Mouse (Mus musculus): ENCODE measurements around the gene Fam129b.
A peak's percentile ranks its signal among the peaks of the same experiment; 100 is the strongest.

The Fam129b gene

DNA sequence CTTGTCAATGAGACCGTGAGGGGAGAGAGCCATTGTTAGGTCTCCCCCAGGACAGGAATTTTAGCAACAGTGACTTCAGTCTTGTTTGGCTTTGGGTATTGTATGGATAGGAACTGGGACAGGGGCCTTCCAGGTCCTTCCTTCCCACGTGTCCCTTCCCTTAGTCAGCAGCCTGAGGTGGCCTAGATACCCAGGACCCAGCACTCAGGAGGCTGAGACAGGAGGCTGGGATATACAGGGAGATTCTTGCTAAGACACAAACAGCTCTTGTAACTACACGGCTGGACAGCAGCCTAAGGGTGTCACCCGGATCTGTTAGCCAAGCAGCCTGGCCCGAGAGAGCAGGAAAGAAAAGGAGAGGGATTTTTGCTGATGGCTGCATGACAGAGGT is 16.3 kb upstream of the Fam129b start:
- DNase-seq (ENCODE audit: low read depth, low spot score) = no peak

DNA sequence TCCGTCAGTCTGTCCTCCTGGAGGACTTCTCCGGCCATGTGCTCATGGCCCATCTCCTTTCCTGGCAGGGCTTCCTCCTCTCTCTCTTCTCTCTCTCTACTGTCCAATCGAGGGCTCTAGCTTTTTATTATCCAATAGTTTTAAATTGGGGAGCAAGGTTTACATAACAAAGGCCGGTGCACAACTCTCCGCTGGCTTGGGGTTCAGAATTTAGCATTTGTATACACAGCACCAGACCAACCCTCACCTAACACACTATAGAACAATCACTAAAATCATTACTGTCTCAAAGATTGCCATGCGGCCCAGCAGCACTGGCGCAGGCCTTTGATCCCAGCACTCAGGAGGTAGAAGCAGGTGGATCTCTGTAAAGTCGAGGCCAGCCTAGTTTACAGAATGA is 15.1 kb upstream of the Fam129b start:
- peak; percentile 80 for DNase-seq (ENCODE audit: low read depth, low spot score)

DNA sequence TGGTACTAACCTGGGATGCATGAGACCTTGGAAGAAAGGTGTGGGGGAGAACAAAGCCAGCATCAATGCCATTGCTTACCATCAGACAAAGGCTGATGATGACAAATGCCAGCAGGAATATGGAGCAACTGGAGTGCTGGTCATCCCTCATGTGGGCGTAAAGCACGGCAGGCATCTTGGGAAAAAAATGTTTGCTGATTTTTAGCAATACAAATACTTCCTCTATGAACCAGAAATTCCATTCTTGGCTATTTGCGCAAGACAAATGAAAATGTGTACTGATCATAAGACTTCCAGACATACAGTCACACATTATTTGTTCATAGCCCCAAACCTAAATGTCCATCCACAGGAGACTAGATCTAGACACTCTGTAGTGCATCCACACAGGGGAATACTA is 12.6 kb upstream of the Fam129b start:
- DNase-seq (ENCODE audit: low read depth, low spot score) = no peak

DNA sequence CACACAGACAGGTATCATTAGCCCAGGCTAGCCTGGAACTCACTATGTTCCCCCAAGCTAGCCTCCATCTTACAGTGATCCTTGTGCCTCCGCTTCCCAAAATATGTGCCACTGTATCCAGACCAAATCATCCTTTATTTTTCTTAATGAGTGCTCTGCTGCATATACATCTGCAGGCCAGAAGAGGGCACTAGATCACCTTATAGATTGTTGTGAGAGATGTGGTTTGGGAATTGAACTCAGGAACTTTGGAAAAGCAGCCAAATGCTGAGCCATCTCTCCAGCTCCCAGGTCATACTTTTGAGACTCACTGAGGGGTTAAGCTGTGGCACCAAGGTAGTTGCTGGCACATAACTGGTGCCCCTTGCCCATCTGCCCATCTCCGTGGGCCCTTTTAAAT is 11.2 kb upstream of the Fam129b start:
- DNase-seq (ENCODE audit: low read depth, low spot score) = peak; percentile 76

DNA sequence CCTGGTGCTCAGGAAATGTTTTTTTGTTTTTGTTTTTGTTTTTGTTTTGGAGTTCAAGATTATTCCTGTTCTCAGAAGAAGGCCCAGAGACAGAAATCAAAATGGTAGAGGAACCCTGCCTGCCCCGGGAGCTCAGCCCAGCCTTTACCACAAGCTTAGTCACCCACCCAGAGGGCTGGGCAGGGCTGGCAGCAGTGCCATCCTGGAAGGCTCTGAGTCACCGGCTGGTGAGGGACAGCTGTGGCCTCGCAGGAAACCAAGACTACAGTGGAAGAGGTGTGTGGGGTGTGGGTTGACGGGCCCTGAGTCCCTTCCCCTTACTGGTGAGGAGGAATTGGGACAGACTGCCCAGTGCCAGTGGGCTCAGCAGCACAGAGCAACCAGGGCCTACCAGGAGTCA is 8.6 kb upstream of the Fam129b start:
- no peak for DNase-seq (ENCODE audit: low read depth, low spot score)

DNA sequence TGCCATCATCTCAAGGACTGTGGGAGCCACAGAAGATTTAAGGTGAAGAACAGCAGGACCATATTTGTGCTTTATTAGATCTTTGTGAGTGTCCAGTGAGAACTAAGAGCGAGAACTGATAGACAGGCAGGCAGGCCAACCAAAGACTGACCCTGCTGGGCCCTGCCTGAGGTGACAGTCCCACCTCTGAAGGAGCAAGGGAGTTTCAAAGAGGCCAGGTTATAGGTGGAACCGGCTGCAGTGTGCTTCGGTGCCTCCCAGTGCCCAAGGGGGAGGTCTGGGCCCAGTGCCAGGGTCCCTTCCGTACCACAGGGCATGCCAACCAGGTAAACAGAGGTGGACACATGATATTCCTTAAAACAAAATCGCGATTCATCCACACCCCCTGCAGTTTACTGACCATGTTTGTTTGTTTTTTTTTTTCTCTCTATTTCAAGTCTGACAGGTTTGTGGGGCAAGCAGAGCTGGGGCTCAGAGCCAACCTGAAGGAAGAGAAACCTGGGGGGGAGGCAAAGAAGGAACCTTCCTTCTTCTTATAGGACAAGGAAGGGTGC is 6.1 kb upstream of the Fam129b start:
- DNase-seq (ENCODE audit: low read depth, low spot score) = no peak

DNA sequence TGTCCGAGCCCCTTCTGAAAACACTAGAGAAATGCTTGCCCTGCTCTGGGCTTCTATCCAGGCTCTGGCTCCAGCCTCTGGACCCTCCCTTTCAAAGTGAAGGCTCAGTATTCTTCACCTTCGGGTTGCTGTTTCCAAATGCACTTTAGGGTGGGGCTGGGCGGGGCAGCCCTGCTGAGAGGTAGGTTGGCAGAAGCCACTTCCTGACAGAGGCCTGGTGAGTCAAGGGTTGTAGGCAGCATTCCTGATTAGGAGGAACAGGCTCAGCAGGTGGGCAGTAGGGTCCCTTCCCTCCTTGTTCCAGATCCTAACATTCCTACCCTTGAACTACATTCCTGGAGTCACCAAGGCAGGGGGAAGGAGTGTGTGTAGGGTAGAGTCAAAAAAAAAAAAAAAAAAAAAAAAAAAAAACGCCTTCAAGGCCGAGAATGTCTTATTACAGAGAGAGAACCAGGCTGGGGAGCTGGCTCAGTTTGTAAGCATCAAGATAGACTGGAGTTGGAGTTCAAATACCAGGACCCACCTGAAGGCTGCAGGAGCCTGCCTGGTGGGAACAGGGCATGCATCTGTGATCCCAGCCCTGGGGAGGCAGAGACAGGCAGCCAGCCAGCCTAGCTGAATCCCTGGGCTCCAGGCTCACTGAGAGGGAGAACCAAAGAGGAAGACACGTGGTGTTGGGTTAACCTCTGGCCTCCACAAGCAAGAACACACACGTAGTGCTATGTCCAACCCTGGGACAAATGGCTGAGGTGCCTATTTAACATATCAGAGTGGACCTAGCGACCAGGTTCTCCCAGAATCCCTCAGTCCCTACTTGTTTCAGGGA is 5.4 kb upstream of the Fam129b start:
- DNase-seq (ENCODE audit: low read depth, low spot score) = peak; percentile 86

DNA sequence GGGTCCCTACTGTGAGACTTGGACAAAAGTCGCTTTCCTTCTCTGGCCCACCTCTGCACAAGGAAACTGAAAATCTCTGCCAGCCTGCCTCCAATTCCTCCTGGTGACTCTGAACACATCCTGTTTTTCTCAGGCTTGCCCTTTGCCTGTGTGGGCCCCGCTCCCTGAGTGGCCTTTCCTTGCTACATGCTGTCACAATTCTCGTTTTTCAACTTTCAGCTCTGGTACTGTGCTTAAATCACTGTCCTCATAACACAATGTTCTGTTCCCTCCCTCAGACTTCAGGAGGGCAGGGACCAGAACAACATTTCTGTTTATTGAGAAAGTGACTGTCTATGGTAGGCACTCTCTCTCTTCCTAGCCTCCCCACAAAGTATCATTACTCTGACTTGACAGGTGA is 1.8 kb upstream of the Fam129b start:
- no peak for DNase-seq (ENCODE audit: low read depth, low spot score)

DNA sequence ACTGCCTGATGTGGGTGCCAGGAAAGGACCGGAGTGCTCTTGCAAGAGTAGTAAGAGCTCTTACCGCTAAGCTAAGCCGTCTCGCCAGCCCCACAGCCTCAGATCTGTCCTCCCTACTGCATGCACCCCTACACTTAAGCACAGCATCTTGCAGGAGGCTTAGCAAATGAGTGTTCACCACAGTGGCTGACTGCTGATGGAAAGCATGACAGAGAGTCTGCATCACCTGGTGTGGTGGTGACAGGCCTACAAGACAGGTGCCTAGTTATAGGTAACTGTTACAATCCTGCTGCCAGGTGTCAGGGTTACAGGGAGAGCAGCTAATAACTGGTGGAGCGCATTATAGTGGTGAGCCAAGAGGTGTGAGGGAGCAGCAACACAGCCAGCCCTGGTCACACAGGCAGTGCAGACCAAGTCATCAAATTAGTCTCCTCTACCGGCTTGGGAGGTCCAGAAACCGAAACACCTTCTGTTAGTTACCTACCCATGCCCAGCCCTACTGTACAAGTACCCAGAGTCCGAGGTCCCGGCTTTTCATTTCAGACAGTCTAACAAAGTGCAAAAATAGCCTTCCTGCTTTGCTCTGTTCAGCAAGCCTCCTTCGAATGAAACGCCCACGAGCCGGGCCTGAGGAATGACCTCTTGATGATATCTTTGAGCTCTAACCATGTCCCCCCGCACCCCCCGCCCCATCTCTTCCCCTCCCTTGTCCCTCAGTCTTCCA is 801 bp upstream of the Fam129b start:
- DNase-seq (ENCODE audit: low read depth, low spot score) = no peak

DNA sequence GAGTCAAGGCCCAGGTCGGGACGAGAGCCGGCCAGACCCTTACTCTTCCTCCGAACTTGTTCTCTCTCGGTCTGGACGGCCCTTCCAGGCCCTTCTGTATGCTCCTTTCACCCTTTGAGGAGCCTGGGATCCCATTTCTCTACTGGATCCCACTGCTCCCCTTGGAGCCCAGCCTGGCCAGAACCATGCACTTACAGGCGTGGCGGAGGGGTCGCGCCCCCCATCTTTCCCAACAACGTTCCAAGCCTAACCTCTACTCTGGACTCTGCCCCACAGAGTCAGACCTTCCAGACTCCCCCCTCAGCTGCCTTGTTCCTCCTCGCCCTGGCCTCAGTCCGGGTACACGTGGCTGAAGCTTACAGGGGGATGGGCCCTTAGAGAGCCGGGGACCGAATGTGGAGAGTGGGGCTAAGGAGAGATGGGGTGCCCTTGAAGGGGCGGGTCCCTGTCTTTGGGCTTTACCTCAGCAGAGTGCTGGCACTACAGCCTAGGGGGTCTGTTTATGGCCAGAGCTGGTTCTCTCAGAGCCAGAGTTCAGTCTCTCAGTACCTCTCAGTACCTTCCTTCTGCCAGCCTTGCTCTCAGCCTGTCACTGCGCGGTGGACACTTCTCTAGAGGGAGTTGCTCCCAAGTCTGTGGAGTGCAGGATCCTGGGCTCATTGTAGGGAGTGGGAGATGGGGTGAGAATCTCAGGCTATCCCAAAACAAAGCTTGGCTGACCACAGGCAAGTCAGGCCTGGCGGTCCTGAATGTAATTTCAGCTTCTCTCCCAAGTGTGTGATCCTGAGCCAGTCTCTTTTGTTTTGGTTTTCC is 782 bp downstream of the Fam129b start:
- no peak for DNase-seq (ENCODE audit: low read depth, low spot score)

DNA sequence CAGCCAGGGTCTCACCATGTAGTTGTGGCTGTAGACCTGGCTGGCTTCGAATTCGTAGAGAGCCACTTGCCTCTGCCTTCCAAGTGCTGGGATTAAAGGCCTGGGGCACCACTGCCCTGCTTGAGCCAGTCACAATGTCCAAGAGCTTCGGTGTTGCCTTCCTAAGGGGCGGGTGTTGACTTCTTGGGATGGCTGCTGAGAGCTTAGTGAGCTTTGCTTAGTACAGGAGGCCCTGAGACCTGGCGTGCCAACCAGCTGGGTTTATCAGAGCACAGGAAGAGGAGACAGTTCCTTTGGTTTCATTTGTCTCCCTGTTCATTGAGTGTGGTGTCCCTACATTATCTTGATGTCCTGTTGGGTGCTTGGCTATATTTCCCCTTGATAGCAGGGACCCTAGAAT is 1.4 kb downstream of the Fam129b start:
- DNase-seq (ENCODE audit: low read depth, low spot score) = no peak

DNA sequence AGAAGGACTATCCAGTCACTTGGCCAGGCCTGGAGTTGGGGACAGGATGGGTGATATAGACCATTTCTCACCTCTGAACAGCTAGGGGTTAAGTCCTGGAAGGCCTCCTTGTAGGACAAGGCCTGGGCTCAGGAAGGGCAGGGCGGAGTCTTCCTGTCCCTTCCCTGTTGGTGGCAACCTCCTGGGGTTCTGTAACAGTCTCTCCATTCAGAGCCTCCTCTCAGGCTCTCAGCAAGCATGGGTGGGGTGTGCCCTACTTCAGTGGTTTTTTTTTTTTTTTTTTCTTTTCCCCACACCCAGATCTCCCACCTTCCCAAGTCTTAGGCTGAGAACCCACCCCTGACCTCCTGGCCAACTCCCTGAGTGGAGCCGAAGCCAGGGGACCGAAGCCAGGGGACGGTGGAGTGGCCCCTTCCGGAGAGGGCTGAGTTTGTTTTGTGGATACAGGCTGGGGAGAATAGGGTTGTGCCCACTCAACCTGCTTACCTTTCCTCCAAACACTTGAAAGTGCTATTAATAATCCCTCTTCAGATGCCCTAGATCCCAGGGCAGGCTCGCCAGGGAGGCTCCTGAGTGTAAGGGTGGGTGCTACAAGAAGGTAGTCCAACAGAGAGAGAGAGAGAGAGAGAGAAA is 2.0 kb downstream of the Fam129b start:
- DNase-seq (ENCODE audit: low read depth, low spot score) = peak; percentile 58

DNA sequence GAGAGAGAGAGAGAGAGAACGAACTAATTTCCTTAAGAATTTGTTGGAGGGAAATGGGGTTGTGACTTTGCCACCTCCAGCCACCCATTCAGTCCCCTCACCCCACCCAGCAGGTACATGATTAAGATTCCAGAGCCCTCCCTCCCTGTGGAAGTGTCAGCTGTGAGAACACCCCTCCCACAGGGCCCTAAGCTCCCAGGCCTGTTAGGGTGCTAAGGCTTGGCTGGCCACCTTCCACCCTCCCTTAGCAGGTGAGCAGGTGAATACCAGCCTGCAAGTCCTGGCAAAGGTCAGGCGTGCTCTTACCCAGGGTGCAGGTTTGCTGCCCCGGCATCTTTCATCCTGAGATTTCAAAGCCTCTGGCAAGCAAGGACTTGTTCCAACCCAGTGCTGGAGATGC is 2.5 kb downstream of the Fam129b start:
- no peak for DNase-seq (ENCODE audit: low read depth, low spot score)

DNA sequence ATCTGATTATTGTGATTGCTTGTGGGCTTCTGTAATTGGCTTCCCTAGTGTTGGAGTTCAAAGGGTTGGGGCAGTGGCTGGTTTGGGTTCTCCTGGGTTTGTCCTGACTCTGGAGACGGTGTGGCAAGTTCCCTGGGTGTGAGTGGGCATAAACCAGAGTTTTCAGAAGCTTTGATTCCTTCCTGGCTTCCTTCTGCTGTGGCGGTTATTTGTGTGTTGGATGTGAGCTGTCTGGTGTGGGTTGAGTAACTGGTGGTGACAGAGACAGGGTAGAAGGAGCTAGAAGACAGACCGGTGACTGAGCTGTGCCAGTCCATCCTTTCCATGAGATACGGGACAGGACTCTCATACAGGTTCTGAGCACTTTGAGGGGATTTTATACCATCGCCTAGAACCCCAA is 3.7 kb downstream of the Fam129b start:
- no peak for DNase-seq (ENCODE audit: low read depth, low spot score)

DNA sequence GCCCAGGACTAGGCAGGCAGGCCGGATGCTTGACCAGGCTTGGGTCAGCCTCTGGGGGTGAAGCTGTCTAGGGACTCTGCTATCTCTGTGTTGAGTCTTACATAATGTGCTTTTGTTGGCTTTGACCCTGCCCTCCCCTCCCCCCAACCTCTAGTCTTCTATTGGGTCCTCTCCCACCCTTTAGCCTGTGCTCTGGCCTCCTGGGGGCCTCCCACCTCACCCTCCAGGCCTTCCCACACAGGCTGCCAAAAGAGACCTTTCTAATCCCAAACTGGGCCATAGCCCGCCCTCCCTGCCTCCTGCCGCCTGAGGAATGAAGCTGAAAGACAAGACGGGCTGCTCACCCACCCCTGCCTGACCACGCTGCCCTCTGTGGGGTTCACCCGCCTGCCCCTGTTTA is 5.1 kb downstream of the Fam129b start:
- DNase-seq (ENCODE audit: low read depth, low spot score) = no peak

DNA sequence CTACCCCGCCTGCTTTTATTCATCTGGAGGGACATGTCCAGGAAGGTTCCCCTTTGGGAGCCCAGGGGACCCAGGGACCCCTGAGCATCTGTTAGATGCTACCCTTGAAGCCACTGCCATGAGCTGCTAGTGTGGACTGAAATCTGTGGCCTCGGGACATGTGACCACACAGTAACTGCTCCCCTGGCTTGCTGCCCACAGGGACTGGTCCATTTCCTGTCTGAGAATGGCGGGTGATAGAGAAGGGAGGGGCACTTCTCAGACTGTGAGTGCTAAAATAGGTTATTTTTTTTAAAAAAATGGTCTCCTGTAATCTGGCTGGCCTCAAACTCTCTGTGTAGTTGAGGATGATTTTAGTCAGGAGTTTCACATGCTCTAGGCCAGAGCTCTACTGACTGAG is 5.8 kb downstream of the Fam129b start:
- DNase-seq (ENCODE audit: low read depth, low spot score) = no peak

DNA sequence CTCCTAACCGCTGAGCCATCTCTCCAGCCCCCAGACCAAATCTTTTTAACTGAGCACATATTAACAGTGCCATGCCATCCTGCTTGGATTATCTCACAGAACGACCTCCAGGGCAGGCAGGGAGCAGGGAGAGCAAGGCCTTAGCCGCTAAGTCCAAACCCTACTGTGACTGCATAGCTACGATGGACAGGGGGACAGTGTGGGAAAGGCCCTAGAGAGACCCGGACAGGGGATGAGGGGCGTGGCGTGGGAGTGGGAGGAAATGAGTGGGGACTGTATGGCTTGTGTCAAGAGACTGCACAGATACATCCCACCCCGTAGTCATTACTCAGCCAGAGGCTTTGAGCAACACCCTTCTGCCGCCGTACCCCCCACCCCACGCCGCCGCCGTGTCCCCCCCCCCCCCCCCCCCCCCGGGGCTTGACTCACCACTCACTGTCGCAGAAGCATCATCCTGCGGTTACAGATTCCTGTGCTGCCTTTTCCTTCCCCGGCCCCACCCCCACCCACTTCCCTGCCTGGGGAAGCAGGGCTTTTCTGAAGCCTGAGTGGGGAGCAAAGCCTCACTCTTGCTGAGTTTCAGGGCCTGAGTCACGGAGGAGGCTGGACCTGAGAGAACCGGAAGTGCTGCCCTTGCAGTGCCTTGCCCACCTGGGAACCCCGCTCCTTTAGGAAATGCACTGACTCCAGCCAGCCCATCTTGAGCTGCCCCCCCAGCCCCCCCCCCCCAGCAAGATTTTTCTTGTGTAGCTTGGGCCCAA is 6.5 kb downstream of the Fam129b start:
- no peak for DNase-seq (ENCODE audit: low read depth, low spot score)

DNA sequence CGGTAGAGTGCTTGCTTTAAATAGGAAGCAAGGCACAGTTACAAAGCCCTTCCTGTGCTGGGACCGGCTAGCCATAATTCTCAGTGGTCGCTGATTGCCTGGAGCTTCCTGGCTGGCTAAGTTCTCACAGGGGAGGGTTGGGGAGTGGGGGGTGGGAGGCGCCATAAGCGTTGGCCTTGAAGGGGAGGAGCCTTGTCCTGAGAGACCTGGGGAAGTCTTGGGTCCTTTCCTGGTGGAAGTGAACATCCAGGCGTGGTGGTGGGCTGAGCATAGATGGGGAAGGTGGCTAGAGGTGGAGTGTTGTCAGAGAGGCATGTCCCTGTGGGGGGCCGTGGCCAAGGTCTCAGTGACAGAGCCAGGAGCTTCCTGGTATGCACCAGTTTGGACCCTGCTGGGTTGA is 8.8 kb downstream of the Fam129b start:
- peak; percentile 83 for DNase-seq (ENCODE audit: low read depth, low spot score)

DNA sequence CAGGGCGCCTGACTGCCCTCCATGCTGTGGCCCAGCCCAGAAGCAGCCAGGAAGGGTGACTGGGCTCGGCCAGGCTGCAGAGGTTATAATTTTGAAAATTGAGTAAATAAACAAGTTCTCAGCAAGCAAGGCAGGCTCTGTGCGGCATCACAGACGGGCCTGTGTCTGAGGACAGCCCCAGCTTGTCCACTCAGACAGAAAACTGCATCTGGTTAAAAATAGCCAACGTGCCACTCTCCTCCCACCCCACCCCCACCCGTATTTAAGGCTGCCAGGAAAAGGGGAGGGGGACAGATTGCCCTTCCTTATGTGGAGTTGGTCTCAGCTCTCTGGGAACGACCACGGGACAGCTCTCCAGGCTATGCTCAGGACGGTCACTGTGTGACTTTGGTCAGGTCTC is 12.1 kb downstream of the Fam129b start:
- DNase-seq (ENCODE audit: low read depth, low spot score) = no peak

DNA sequence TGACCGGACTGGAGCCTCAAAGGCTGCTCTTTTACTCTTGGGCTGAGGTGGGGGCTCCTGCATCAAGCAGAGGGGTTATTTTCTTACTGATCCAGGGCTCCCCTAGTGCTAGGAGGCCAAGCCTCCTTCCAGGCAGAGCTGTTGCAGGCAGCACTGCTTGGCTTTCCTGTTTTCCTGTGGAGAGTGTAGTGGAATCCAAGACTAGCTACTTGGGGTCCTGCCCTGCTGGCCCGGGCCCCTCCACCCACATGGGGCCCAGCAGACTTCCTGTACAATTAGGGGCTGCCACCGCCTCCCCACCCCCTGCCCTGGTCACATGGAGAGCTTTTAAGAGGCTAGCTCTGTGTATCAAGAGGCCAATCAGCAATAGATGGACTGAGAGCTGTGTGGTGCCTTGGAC is 12.6 kb downstream of the Fam129b start:
- no peak for DNase-seq (ENCODE audit: low read depth, low spot score)

DNA sequence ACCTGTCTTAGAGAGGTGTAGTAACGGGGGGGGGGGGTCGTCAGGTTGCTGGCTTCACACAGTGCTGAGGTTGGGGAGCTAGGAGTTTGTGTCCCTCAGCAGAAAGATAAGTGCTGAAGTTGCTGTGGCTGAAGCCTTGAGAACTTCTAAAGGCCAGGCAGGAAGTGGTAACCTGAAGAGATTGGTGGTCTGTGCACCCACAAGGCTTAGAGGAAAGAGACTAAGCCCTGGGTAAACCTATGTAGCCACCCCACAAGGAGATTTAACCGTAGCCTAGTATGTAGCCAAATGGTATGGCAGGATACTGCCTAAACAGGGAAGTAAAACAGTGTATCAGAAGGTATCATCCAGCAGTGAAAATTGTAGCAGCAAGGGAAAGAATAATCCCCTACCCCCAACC is 14.4 kb downstream of the Fam129b start:
- no peak for DNase-seq (ENCODE audit: low read depth, low spot score)
